Mouse (Mus musculus): Measurements from ENCODE around the gene Gm49601.

The Gm49601 gene

DNA sequence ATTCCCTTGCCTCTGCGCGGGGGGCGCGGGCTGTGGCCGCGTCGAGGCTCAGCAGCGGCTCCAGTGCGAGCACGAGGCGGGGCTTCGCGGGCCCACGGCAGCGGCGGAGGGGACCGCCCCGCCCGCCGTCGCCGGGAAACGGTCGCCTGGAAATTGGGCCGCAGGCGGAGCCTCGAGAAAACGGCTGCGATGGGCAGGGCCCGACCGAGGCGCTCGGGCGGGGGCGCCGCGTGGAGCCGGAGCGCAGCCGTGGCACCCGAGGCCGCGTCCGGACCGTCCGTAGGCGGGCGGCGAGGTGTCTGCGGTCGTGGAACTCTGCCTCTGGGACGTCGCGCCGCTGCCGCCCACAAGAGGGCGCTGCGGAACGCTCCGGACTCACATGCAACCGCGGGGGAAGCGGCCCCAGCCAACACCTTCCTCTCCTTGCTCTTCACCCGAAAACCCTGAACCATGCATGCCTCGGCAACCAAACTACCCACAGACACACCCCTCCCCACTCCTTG is at the start of gene Gm49601:
Gm49601 (minus strand) TSS at position 52 of the 503 bp plus-strand sequence.
- peak; percentile 73 for DNase-seq

DNA sequence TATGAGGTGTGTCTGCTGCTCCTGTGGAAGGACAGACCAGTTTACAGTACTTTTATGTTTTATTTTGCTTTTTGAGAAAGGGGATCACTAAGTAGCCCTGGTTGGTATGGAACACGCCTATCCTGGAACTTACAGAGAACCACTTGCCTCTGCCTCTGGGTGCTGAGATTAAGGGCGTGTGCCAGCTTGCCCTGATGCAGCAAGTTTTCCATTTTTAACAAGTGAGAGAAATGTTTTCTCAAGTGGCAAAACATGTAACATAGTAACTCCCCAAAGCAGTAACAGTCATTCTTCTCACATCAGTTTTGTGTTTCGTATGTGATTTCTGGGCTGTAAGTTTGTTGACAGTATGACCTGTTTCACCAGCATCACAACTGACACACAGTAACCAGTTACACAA is 46.8 kb upstream of the Gm49601 start:
- DNase-seq: no peak

- DNase-seq: no peak
Measured at GRCm38 (mm10) chr16:18672027-18672426, 45.8 kb upstream of the Gm49601 start.

GRCm38 (mm10) chr16:18669914-18670313 is 43.7 kb upstream of the Gm49601 start:
- DNase-seq: no peak

- no peak for DNase-seq
Measured at GRCm38 (mm10) chr16:18658597-18658996, 32.4 kb upstream of the Gm49601 start.

- no peak for DNase-seq
Measured at GRCm38 (mm10) chr16:18655372-18656098, 29.3 kb upstream of the Gm49601 start.

DNA sequence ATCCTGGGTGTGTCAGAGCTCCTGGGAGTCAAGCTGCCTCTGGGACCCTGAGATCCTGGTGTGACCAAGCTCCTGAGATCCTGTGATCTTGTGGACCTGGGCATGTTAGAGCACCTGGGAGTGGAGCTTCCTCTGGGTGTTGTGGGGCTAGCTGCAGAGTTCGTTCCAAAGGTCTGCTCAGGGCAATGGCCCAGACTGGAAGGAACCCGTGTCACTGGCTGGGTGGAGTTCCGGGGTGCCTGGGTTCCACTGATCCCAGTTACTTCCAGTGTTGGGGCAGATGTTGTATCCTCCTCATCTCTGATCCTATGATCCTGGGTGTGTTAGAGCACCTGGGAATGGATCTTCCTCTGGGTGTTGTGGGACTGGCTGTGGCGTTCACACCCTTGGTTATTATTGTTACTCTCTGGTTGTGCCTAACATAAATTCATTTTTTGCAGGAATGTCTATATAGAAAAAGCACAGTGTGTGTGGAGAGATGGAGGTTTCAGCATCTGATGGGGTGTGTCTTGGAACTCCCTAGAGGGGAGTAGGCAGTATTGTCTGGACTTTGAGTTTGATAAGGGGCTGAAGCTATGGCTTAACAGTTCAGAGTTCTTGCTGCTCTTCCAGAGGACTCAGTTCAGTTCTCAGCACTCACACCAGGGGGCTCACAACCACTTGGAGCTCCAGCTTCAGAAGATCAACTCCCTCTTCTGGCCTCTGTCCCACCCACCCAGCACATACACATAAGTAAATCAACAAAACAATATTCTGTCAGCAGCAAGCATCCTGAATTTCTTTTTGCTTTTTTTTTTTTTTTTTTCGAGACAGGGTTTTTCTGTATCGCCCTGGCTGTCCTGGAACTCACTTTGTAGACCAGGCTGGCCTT is 27.3 kb upstream of the Gm49601 start:
- DNase-seq: no peak

GRCm38 (mm10) chr16:18649126-18649525 is 22.9 kb upstream of the Gm49601 start:
- DNase-seq: no peak

GRCm38 (mm10) chr16:18645329-18645728 is 19.1 kb upstream of the Gm49601 start:
- DNase-seq: no peak

- no peak for DNase-seq
Measured at GRCm38 (mm10) chr16:18644485-18644884, 18.3 kb upstream of the Gm49601 start.

- no peak for DNase-seq
Measured at GRCm38 (mm10) chr16:18643406-18643998, 17.3 kb upstream of the Gm49601 start.

GRCm38 (mm10) chr16:18642897-18643296 is 16.7 kb upstream of the Gm49601 start:
- no peak for DNase-seq

DNA sequence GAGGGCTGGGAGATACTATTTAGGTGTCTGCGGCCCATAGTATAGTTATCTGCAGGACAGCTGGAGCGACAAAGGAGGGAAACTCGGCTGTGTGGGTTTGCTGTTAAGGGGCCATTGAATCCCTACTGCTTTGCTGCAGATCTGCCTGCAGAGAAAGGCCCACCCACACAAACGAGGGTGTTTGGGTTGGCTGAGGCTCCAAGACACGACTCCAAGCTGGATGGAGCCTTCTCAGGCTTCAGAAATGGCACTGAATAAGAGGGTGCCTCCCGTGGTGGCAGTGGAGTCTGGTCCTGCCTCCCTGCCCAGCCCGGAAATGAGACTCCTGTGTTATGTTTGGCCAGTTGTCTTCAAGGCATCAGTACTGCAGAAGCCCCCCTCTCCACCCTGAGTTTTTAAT is 16.1 kb upstream of the Gm49601 start:
- DNase-seq: no peak

DNA sequence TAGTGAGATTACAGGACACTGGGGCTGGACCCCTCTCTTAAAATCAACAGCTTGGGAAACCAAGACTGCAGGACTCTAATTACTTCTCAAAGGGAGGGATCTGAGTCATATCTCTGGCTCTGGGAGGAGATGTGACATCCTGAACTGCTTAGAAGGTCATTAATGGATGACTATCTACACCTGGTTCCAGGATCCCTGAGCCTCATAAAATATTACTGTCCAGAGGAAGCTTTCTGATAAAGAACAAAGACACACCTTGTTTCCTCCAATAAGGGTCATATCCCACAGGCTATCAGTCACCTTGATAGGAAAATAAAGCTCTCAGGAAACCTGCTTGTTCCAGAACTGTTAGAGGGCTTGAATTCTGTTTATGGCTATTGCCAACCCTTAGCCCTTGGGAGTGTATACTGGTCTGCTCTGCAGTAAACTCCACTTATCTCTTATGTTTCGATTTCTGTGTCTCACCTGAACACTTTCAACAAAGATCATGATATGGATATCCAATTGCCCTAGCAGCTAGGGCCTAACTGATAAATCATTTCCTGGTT is 13.2 kb upstream of the Gm49601 start:
- no peak for DNase-seq

- DNase-seq: no peak
Measured at GRCm38 (mm10) chr16:18638396-18638795, 12.2 kb upstream of the Gm49601 start.

DNA sequence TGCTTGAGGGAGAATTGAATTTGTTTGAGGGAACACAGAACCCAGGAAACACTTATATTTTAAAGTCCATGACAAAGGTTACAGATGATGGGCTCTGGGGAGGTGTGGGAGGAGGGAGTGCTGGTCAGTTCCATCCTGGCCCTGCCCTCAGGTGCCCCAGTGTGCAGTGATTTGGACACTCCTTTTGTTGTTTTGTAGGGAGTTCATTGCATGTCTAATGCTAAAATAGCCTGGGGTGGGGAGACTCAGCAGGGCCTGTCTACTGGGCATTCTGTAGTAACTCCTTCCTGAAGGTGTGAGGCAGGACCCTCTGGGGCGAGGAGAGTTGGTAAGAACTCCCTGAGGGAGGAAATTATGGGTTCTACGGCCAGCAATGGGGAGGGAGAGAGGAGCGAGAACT is 10.6 kb upstream of the Gm49601 start:
- no peak for DNase-seq

GRCm38 (mm10) chr16:18636401-18636800 is 10.2 kb upstream of the Gm49601 start:
- no peak for DNase-seq

DNA sequence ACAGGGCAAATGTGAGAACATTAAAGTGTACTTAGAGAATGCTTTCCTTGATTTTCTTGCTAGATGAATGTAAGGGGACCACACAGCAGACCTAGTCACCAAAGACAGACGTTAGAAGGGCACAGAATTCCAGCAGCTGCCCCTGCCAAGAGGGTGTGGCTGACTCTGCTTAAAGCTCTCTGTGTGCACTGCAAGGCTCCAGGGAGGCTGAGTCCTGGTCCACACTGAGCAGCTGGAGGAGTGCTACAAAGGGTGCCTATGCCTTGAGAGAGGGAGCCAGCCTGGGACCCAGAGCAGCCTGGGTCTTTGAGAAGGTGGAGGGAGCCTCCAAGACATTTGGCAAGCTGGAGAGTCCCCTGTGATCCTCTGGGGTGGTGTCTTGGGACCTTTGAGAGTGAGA is 7.1 kb upstream of the Gm49601 start:
- DNase-seq: no peak

DNA sequence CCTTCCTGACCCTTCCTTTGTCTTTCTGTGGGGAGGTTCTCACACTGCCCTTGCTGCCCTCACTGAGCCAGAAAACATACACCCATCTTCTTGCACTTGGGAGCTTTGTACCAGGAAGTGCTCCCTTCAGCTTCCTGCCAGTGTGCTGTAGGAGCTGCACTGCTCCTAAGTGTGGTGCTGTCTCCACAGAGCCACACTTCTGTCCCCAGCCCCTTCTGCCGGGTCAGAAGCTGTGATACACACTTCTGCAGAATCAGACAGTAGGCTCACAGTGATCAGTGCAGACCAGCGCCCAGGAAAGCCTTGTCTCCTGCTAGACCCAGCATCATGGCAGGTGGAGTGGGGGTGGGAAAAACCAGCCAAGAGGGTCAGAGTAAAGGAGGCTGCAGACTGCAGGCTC is 6.6 kb upstream of the Gm49601 start:
- no peak for DNase-seq

DNA sequence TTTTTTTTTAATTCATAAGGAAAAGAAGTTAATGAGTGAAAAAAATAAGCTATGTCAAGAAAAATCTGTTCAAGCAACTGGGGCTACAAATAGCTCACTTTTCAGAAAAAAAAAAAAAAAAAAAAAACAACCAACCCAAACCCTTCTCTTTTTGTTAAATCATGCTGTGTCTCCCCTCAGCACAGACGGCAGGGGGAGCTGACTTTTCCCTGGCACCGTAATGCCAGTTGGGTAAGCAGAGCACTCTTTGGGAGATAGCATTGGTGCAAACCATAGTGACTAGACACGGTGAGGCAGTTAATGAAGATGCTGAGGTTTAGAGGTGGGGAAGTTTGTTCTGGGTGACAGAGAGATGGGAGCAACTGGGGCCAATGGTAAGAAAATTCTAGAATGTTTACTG is 5.8 kb upstream of the Gm49601 start:
- DNase-seq: no peak

DNA sequence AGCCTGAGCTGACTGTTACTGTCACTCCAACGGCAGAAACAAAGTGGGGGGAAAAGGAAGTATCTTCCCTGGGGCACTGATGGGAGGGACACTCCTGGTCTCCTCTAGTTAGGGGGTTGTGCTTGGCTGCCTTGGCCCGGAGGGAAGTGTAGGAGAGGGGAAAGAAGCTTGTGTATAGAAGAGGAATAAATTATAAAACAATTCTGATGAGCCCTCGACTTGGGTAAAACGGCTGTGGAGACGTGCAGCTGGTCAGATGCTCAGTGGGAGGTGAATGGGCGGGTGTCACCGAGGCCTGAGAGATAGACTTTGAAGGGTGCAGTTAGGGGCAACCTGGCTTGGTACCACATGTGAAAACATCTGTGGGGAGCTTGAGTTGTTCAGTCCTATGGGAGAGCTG is 4.9 kb upstream of the Gm49601 start:
- no peak for DNase-seq

- no peak for DNase-seq
Measured at GRCm38 (mm10) chr16:18630291-18630690, 4.1 kb upstream of the Gm49601 start.

Data from liver (tissue).